Mouse (Mus musculus) CH12.LX (cell line): ENCODE results near the gene Slc17a3. TPM values are rescaled to one million over a fixed set of nuclear protein-coding genes. Genes with fewer than 3 reads are reported as not detected.

ENCODE experiments used
- DNase-seq: peaks from one replicate; pipeline ENCODE4 v3.0.0-alpha.2; 2013; ENCODE audit errors: extremely low read depth
- H3K27ac ChIP-seq: 2 replicates; pipeline ENCODE4 v1.5.1; 2012; ENCODE audit warnings: low read depth, mild to moderate bottlenecking, control low read depth, moderate library complexity; ENCODE audit not compliant: insufficient read depth
- H3K27me3 ChIP-seq: replicated peaks from 2 replicates; pipeline ENCODE3; 2012; ENCODE audit warnings: inconsistent platforms
- H3K36me3 ChIP-seq, 2 experiments: replicated peaks in 1 of 2; 2 replicates each; pipeline versions ENCODE3 to v1.6.1; 2012; ENCODE audit warnings: inconsistent platforms in 1 of 2, low read length in 1 of 2, mild to moderate bottlenecking in 1 of 2, mixed read lengths in 1 of 2, moderate library complexity in 1 of 2; ENCODE audit not compliant: control insufficient read depth in 1 of 2, insufficient read depth in 1 of 2
- H3K4me1 ChIP-seq, 2 experiments: 2 replicates each; pipeline ENCODE4 v1.6.1; 2012; ENCODE audit warnings: inconsistent platforms in 1 of 2, moderate library complexity in 1 of 2; ENCODE audit not compliant: insufficient read depth in 2 of 2, control insufficient read depth in 1 of 2
- H3K4me2 ChIP-seq: 2 replicates; pipeline ENCODE4 v1.6.1; 2012; ENCODE audit warnings: low read depth, mild to moderate bottlenecking, control low read depth; ENCODE audit not compliant: poor library complexity, insufficient read depth, severe bottlenecking
- H3K4me3 ChIP-seq, 3 experiments: fragments of 150-350 bp in 1 of 3; sonication (generic) in 1 of 3; replicated peaks in 1 of 3; 2 replicates each; pipeline versions ENCODE3 to v1.5.1; 2011 to 2012; ENCODE audit warnings: low read depth in 2 of 3, low read length in 2 of 3, mild to moderate bottlenecking in 2 of 3, moderate library complexity in 2 of 3, control low read depth in 1 of 3, improper control_type of control experiment in 1 of 3, inconsistent platforms in 1 of 3, mixed read lengths in 1 of 3; ENCODE audit not compliant: poor library complexity in 1 of 3
- H3K79me2 ChIP-seq: replicated peaks from 2 replicates; pipeline ENCODE4 v1.6.1; 2012; ENCODE audit warnings: mild to moderate bottlenecking, moderate library complexity; ENCODE audit not compliant: control insufficient read depth, poor library complexity, insufficient read depth, severe bottlenecking; ENCODE audit errors: extremely low read depth
- H3K9ac ChIP-seq: 2 replicates; pipeline ENCODE4 v1.6.1; 2012; ENCODE audit warnings: low read depth, mild to moderate bottlenecking, control low read depth, moderate library complexity; ENCODE audit not compliant: insufficient read depth
- H3K9me3 ChIP-seq: replicated peaks from 2 replicates; pipeline ENCODE3; 2012; ENCODE audit warnings: low read length, inconsistent platforms, mixed read lengths
- BHLHE40 ChIP-seq: IDR thresholded peaks from 2 replicates; pipeline ENCODE4 v1.6.1; 2011; ENCODE audit warnings: mild to moderate bottlenecking, low read depth, low read length, improper control_type of control experiment
- CHD1 ChIP-seq: IDR thresholded peaks from 2 replicates; pipeline ENCODE4 v1.6.1; 2012; ENCODE audit warnings: low read depth, low read length, improper control_type of control experiment, inconsistent platforms
- CTCF ChIP-seq, 2 experiments: IDR thresholded peaks in 1 of 2; conservative IDR thresholded peaks in 1 of 2; 2 replicates each; pipeline ENCODE4 v1.5.1; 2011 to 2012; ENCODE audit warnings: low read depth in 2 of 2, low read length in 2 of 2, improper control_type of control experiment in 1 of 2, inconsistent platforms in 1 of 2, mild to moderate bottlenecking in 1 of 2, moderate library complexity in 1 of 2
- E2F4 ChIP-seq: IDR thresholded peaks from 2 replicates; pipeline ENCODE4 v1.6.1; 2011; ENCODE audit warnings: low read depth, low read length, improper control_type of control experiment; ENCODE audit not compliant: insufficient replicate concordance
- EP300 ChIP-seq: IDR thresholded peaks from 2 replicates; pipeline ENCODE4 v1.6.1; 2011; ENCODE audit warnings: low read length, improper control_type of control experiment
- ETS1 ChIP-seq: conservative IDR thresholded peaks from 2 replicates; pipeline ENCODE4 v1.6.1; 2012; ENCODE audit warnings: low read depth, mild to moderate bottlenecking, inconsistent platforms, low read length, improper control_type of control experiment, moderate library complexity
- HCFC1 ChIP-seq: IDR thresholded peaks from 2 replicates; pipeline ENCODE4 v1.6.1; 2012; ENCODE audit warnings: low read depth, mild to moderate bottlenecking, inconsistent platforms, low read length, improper control_type of control experiment
- JUND ChIP-seq: conservative IDR thresholded peaks from 2 replicates; pipeline ENCODE4 v1.6.1; 2011; ENCODE audit warnings: low read depth, low read length, improper control_type of control experiment
- MAFK ChIP-seq: IDR thresholded peaks from 2 replicates; pipeline ENCODE4 v1.6.1; 2011; ENCODE audit warnings: low read length, improper control_type of control experiment; ENCODE audit not compliant: insufficient replicate concordance
- MEF2A ChIP-seq: IDR thresholded peaks from 2 replicates; pipeline ENCODE4 v1.6.1; 2014; ENCODE audit warnings: low read depth, mild to moderate bottlenecking, inconsistent platforms, low read length, improper control_type of control experiment, borderline replicate concordance
- MXI1 ChIP-seq: IDR thresholded peaks from 2 replicates; pipeline ENCODE4 v1.6.1; 2011; ENCODE audit warnings: mild to moderate bottlenecking, low read depth, low read length, improper control_type of control experiment
- NRF1 ChIP-seq: IDR thresholded peaks from 2 replicates; pipeline ENCODE4 v1.6.1; 2014; ENCODE audit warnings: low read depth, mild to moderate bottlenecking, inconsistent platforms, low read length, improper control_type of control experiment, moderate library complexity
- PAX5 ChIP-seq: IDR thresholded peaks from 2 replicates; pipeline ENCODE4 v1.6.1; 2012; ENCODE audit warnings: low read length, inconsistent platforms, mixed read lengths
- POLR2A ChIP-seq: IDR thresholded peaks from 2 replicates; pipeline ENCODE4 v1.6.1; 2011; ENCODE audit warnings: low read depth, mild to moderate bottlenecking, improper control_type of control experiment, low read length
- POLR2AphosphoS2 ChIP-seq: IDR thresholded peaks from 2 replicates; pipeline ENCODE4 v1.6.1; 2011; ENCODE audit warnings: low read depth, low read length, improper control_type of control experiment
- RAD21 ChIP-seq: IDR thresholded peaks from 2 replicates; pipeline ENCODE4 v1.6.1; 2011; ENCODE audit warnings: low read depth, mild to moderate bottlenecking, low read length, improper control_type of control experiment, moderate library complexity
- SMC3 ChIP-seq: IDR thresholded peaks from 2 replicates; pipeline ENCODE4 v1.6.1; 2011; ENCODE audit warnings: low read depth, low read length, improper control_type of control experiment
- TCF12 ChIP-seq: IDR thresholded peaks from 2 replicates; pipeline ENCODE4 v1.6.1; 2014; ENCODE audit warnings: low read depth, mild to moderate bottlenecking, inconsistent platforms, low read length, improper control_type of control experiment
- ZKSCAN1 ChIP-seq: IDR thresholded peaks from 2 replicates; pipeline ENCODE4 v1.6.1; 2012; ENCODE audit warnings: low read depth, inconsistent platforms, low read length, improper control_type of control experiment, borderline replicate concordance
- ZMIZ1 ChIP-seq: IDR thresholded peaks from 2 replicates; pipeline ENCODE4 v1.6.1; 2012; ENCODE audit warnings: low read depth, mild to moderate bottlenecking, inconsistent platforms, low read length, improper control_type of control experiment
- ZNF384 ChIP-seq: IDR thresholded peaks from 2 replicates; pipeline ENCODE4 v1.6.1; 2012; ENCODE audit warnings: low read depth, low read length, improper control_type of control experiment, inconsistent platforms
- dilution Hi-C: fragments of 300-500 bp; cut with MboI; formaldehyde crosslinking; loops from 2 replicates; pipeline ENCODE4 v1.14.3; 2020; ENCODE audit warnings: low sequenced_read_pairs; ENCODE audit not compliant: extremely low pct_unique_long_range_greater_than_20kb, extremely low pct_ligation_motif_present
- in situ Hi-C: fragments of 300-500 bp; cut with MboI; formaldehyde crosslinking; loops from 3 replicates; pipeline ENCODE4 v1.14.3; 2019; ENCODE audit warnings: low sequenced_read_pairs, low pct_ligation_motif_present, low pct_unique_long_range_greater_than_20kb, mixed read lengths
- polyA plus RNA-seq: library from polyadenylated mRNA; unstranded; fragments of >175 nt; gene quantifications from 2 replicates; pipeline ENCODE4 v1.2.1, GENCODE M21; 2012; ENCODE audit warnings: low read depth; ENCODE audit not compliant: insufficient read length
- total RNA-seq, 2 experiments: library from RNA; depleted of rRNA; stranded (reverse); fragments of 300-350 nt in 1 of 2; fragments of >200 nt in 1 of 2; gene quantifications; 2 replicates each; pipeline ENCODE4 v1.2.3; 2012 to 2014

Slc17a3 gene
- total and polyA plus RNA-seq, 3 experiments = not detected

- Histone ChIP-seq H3K27ac (no peak overlapping the region), H3K9ac (no peak overlapping the region), H3K79me2 (no peaks in the 10 kb centered on the region), H3K27me3 (no peaks in the 10 kb centered on the region), H3K4me1 (peaks cover 0 to 2% of the 10 kb centered on the region in 2 experiments; a peak in 2 of 4 replicates), H3K4me3 (no peak overlapping the region), H3K36me3 (no peaks in the 10 kb centered on the region), H3K4me2 (no peak overlapping the region), H3K9me3 (no peaks in the 10 kb centered on the region)
- DNase-seq = no peak
- in situ Hi-C loops (no loop called here), dilution Hi-C loops (no loop called here)
- TF ChIP-seq PAX5 (no peak), MXI1 (no peak), NRF1 (no peak), ZKSCAN1 (no peak), ZNF384 (no peak), MEF2A (no peak), ETS1 (no peak), POLR2AphosphoS2 (no peak), MAFK (no peak), JUND (no peak), CTCF (conservative IDR thresholded peaks at IDR 0.05 in 1 of 2, IDR thresholded peaks at IDR 0.05 in 1 of 2; ENCODE audit: low read depth in 2 of 2, low read length in 2 of 2) (no peak), EP300 (no peak), POLR2A (no peak), RAD21 (no peak), ZMIZ1 (no peak)
Measured at GRCm38 (mm10) chr13:23820179-23820940, 18.9 kb upstream of the Slc17a3 start.

DNA sequence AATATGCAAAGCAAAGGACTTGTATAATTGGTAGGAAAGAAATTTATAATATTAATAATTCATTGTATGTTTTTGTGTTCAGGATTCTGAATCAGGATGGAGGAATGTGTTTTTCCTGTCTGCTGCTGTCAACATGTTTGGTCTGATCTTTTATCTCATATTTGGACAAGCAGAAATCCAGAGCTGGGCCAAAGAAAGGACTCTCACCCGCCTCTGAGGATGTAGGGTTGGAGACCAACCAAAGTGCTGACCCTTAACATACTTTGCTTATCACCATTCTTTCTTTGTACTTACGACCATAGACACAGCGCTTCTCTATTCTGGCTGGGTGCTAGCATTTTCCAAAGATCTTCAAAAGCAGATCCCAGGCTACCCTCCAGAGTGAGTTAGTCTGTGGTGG, 17.0 kb upstream of the Slc17a3 start:
- dilution Hi-C loops = no loop called here
- TF ChIP-seq BHLHE40 (no peak), TCF12 (no peak), E2F4 (no peak), SMC3 (no peak), ZKSCAN1 (no peak), HCFC1 (no peak), CHD1 (no peak)
- TF ChIP-seq, all 38 proteins: peak for 0
- Histone ChIP-seq H3K9me3 (no peaks in the 10 kb centered on the region), H3K27me3 (no peaks in the 10 kb centered on the region), H3K4me1 (peaks cover 0 to 2% of the 10 kb centered on the region in 2 experiments; a peak in 2 of 4 replicates), H3K9ac (no peak overlapping the region), H3K79me2 (no peaks in the 10 kb centered on the region), H3K27ac (no peak overlapping the region), H3K4me2 (no peak overlapping the region), H3K36me3 (no peaks in the 10 kb centered on the region), H3K4me3 (no peak overlapping the region)
- in situ Hi-C loops = no loop called here
- no peak for DNase-seq
